Mouse (Mus musculus): ENCODE measurements around the gene Copz2. TPM values are rescaled to one million over a fixed set of nuclear protein-coding genes. Genes with fewer than 3 reads are reported as not detected.
"Not testable (repeated sequence)": the region's sequence is repeated elsewhere in the genome, so short reads cannot be mapped to it uniquely, and the experiment has no call there.

Gene Copz2
- polyA plus RNA-seq, 1 experiment, result 0.20 TPM

- no peak overlapping the region for H3K4me3 ChIP-seq (replicated peaks)
- peaks cover 3% of the 10 kb centered on the region; the same call in 1 of the 2 replicates for H3K27me3 ChIP-seq (ENCODE audit: control insufficient read depth)
- H3K36me3 ChIP-seq (ENCODE audit: control insufficient read depth), result peaks cover 4% of the 10 kb centered on the region
- no peaks in the 10 kb centered on the region for H3K9me3 ChIP-seq (ENCODE audit: control insufficient read depth, low read length)
- H3K4me1 ChIP-seq (ENCODE audit: control insufficient read depth), result peaks cover 32% of the 10 kb centered on the region
- TF ChIP-seq TAL1 (IDR thresholded peaks at IDR 0.05; ENCODE audit: low read length), result no peak
- TF ChIP-seq GATA1 (IDR thresholded peaks at IDR 0.05; ENCODE audit: low read length), result no peak
Measured at GRCm38 (mm10) chr11:96832973-96833372, 16.7 kb upstream of the Copz2 start.

- Histone ChIP-seq H3K36me3 (ENCODE audit: control insufficient read depth) (no peaks in the 10 kb centered on the region), H3K27me3 (ENCODE audit: control insufficient read depth) (peaks cover 7% of the 10 kb centered on the region), H3K4me3 (replicated peaks) (no peak overlapping the region), H3K9me3 (ENCODE audit: control insufficient read depth, low read length) (no peaks in the 10 kb centered on the region), H3K4me1 (ENCODE audit: control insufficient read depth) (peaks cover 21% of the 10 kb centered on the region)
- TF ChIP-seq GATA1 (IDR thresholded peaks at IDR 0.05; ENCODE audit: low read length), result no peak
- no peak for TF ChIP-seq TAL1 (IDR thresholded peaks at IDR 0.05; ENCODE audit: low read length)
Measured at GRCm38 (mm10) chr11:96834127-96834526, 15.5 kb upstream of the Copz2 start.

GRCm38 (mm10) chr11:96837298-96837697 lies 12.4 kb upstream of the Copz2 start:
- Histone ChIP-seq H3K4me1 (ENCODE audit: control insufficient read depth) (peaks cover 4% of the 10 kb centered on the region), H3K27me3 (ENCODE audit: control insufficient read depth) (peaks cover 10% of the 10 kb centered on the region), H3K4me3 (replicated peaks) (no peak overlapping the region), H3K9me3 (ENCODE audit: control insufficient read depth, low read length) (no peaks in the 10 kb centered on the region), H3K36me3 (ENCODE audit: control insufficient read depth) (no peaks in the 10 kb centered on the region)
- TF ChIP-seq TAL1 (IDR thresholded peaks at IDR 0.05; ENCODE audit: low read length) (no peak), GATA1 (IDR thresholded peaks at IDR 0.05; ENCODE audit: low read length) (no peak)

- peaks cover 4% of the 10 kb centered on the region for H3K4me1 ChIP-seq (ENCODE audit: control insufficient read depth)
- no peaks in the 10 kb centered on the region for H3K36me3 ChIP-seq (ENCODE audit: control insufficient read depth)
- H3K9me3 ChIP-seq (ENCODE audit: control insufficient read depth, low read length), result no peaks in the 10 kb centered on the region
- peaks cover 10% of the 10 kb centered on the region for H3K27me3 ChIP-seq (ENCODE audit: control insufficient read depth)
- TF ChIP-seq TAL1 (IDR thresholded peaks at IDR 0.05; ENCODE audit: low read length), result no peak
- TF ChIP-seq GATA1 (IDR thresholded peaks at IDR 0.05; ENCODE audit: low read length), result no peak
- H3K4me3 ChIP-seq (replicated peaks), result no peak overlapping the region
Measured at GRCm38 (mm10) chr11:96838341-96838740, 11.3 kb upstream of the Copz2 start.

- no peak overlapping the region for H3K4me3 ChIP-seq (replicated peaks)
- H3K27me3 ChIP-seq (ENCODE audit: control insufficient read depth), result peaks cover 7% of the 10 kb centered on the region
- H3K9me3 ChIP-seq (ENCODE audit: control insufficient read depth, low read length), result no peaks in the 10 kb centered on the region
- TF ChIP-seq GATA1 (IDR thresholded peaks at IDR 0.05; ENCODE audit: low read length) (no peak), TAL1 (IDR thresholded peaks at IDR 0.05; ENCODE audit: low read length) (no peak)
- H3K36me3 ChIP-seq (ENCODE audit: control insufficient read depth), result no peaks in the 10 kb centered on the region
- peaks cover 4% of the 10 kb centered on the region for H3K4me1 ChIP-seq (ENCODE audit: control insufficient read depth)
Measured at GRCm38 (mm10) chr11:96839428-96839827, 10.2 kb upstream of the Copz2 start.

- peaks cover 7% of the 10 kb centered on the region for H3K27me3 ChIP-seq (ENCODE audit: control insufficient read depth)
- peaks cover 4% of the 10 kb centered on the region for H3K4me1 ChIP-seq (ENCODE audit: control insufficient read depth)
- no peaks in the 10 kb centered on the region for H3K36me3 ChIP-seq (ENCODE audit: control insufficient read depth)
- no peak overlapping the region for H3K4me3 ChIP-seq (replicated peaks)
- no peaks in the 10 kb centered on the region for H3K9me3 ChIP-seq (ENCODE audit: control insufficient read depth, low read length)
- TF ChIP-seq GATA1 (IDR thresholded peaks at IDR 0.05; ENCODE audit: low read length) (no peak), TAL1 (IDR thresholded peaks at IDR 0.05; ENCODE audit: low read length) (no peak)
Measured at GRCm38 (mm10) chr11:96839877-96840276, 9.8 kb upstream of the Copz2 start.

- no peak for TF ChIP-seq TAL1 (IDR thresholded peaks at IDR 0.05; ENCODE audit: low read length)
- no peak for TF ChIP-seq GATA1 (IDR thresholded peaks at IDR 0.05; ENCODE audit: low read length)
- Histone ChIP-seq H3K4me3 (replicated peaks) (no peak overlapping the region), H3K4me1 (ENCODE audit: control insufficient read depth) (peaks cover 4% of the 10 kb centered on the region), H3K36me3 (ENCODE audit: control insufficient read depth) (no peaks in the 10 kb centered on the region), H3K27me3 (ENCODE audit: control insufficient read depth) (peaks cover 7% of the 10 kb centered on the region), H3K9me3 (ENCODE audit: control insufficient read depth, low read length) (no peaks in the 10 kb centered on the region)
Measured at GRCm38 (mm10) chr11:96840290-96840689, 9.4 kb upstream of the Copz2 start.

- no peak for TF ChIP-seq GATA1 (IDR thresholded peaks at IDR 0.05; ENCODE audit: low read length)
- no peak for TF ChIP-seq TAL1 (IDR thresholded peaks at IDR 0.05; ENCODE audit: low read length)
- no peaks in the 10 kb centered on the region for H3K4me1 ChIP-seq (ENCODE audit: control insufficient read depth)
- H3K4me3 ChIP-seq (replicated peaks), result no peak overlapping the region
- H3K9me3 ChIP-seq (ENCODE audit: control insufficient read depth, low read length), result no peaks in the 10 kb centered on the region
- peaks cover 21% of the 10 kb centered on the region for H3K27me3 ChIP-seq (ENCODE audit: control insufficient read depth)
- H3K36me3 ChIP-seq (ENCODE audit: control insufficient read depth), result no peaks in the 10 kb centered on the region
Measured at GRCm38 (mm10) chr11:96843627-96844026, 6.0 kb upstream of the Copz2 start.

- peaks cover 9% of the 10 kb centered on the region for H3K4me1 ChIP-seq (ENCODE audit: control insufficient read depth)
- H3K4me3 ChIP-seq (replicated peaks), result no peak overlapping the region
- TF ChIP-seq GATA1 (IDR thresholded peaks at IDR 0.05; ENCODE audit: low read length) (no peak), TAL1 (IDR thresholded peaks at IDR 0.05; ENCODE audit: low read length) (no peak)
- H3K9me3 ChIP-seq (ENCODE audit: control insufficient read depth, low read length), result no peaks in the 10 kb centered on the region
- H3K36me3 ChIP-seq (ENCODE audit: control insufficient read depth), result no peaks in the 10 kb centered on the region
- peaks cover 42% of the 10 kb centered on the region for H3K27me3 ChIP-seq (ENCODE audit: control insufficient read depth)
Measured at GRCm38 (mm10) chr11:96847240-96847639, 2.4 kb upstream of the Copz2 start.

- H3K4me3 ChIP-seq (replicated peaks), result no peak overlapping the region
- H3K4me1 ChIP-seq (ENCODE audit: control insufficient read depth), result peaks cover 9% of the 10 kb centered on the region
- no peaks in the 10 kb centered on the region for H3K36me3 ChIP-seq (ENCODE audit: control insufficient read depth)
- H3K27me3 ChIP-seq (ENCODE audit: control insufficient read depth), result peaks cover 44% of the 10 kb centered on the region
- no peaks in the 10 kb centered on the region for H3K9me3 ChIP-seq (ENCODE audit: control insufficient read depth, low read length)
- TF ChIP-seq TAL1 (IDR thresholded peaks at IDR 0.05; ENCODE audit: low read length), result no peak
- TF ChIP-seq GATA1 (IDR thresholded peaks at IDR 0.05; ENCODE audit: low read length), result no peak
Measured at GRCm38 (mm10) chr11:96848694-96849093, 976 bp upstream of the Copz2 start.

GRCm38 (mm10) chr11:96849145-96849544 lies 525 bp upstream of the Copz2 start:
- H3K4me1 ChIP-seq (ENCODE audit: control insufficient read depth); H3K4me3 ChIP-seq (replicated peaks); H3K36me3 ChIP-seq (ENCODE audit: control insufficient read depth); H3K9me3 ChIP-seq (ENCODE audit: control insufficient read depth, low read length): not testable (repeated sequence)
- peaks cover 44% of the 10 kb centered on the region for H3K27me3 ChIP-seq (ENCODE audit: control insufficient read depth)
